Mouse (Mus musculus): ENCODE results near the gene Slc7a6. TPM values are rescaled to one million over a fixed set of nuclear protein-coding genes. Genes with fewer than 3 reads are reported as not detected.
A peak's percentile ranks its signal among the peaks of the same experiment; 100 is the strongest.

The Slc7a6 gene
- polyA plus RNA-seq, 2 experiments: 42.1 to 55.7 TPM

DNA sequence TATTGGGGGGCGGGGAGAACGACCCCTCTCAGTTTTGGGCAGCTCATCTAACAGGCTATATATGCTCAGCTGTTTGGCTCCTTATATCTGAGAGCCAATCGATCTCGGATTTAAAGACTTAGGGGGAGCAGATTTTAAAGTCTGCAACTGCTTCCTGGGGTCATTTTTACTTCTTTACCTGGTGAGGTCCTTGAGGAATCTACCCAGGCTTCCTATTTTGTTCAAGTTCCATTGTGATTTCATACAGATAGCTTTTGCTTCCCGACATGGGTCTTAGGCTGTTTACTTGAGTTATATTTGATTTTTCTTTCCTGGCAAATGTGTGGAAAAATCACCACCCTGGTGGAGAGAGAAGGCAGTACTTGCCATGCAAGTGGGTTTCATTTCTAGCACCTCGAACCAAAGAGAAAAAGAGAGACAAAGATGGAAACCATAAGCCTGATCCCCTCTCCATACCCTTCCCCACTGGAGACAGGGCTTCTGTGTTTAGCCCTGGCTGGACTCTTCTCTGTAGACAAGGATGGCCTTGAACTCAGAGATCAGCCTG lies 1.4 kb downstream of the Slc7a6 start:
- no peaks in the 10 kb centered on the region for H3K27me3 ChIP-seq (ENCODE audit: control insufficient read depth, insufficient read depth, low read length)
- no peak for ATAC-seq (ENCODE audit: low FRiP score, low read depth)
- H3K9me3 ChIP-seq (ENCODE audit: control insufficient read depth, low read length): no peaks in the 10 kb centered on the region
- H3K4me1 ChIP-seq (ENCODE audit: control insufficient read depth, insufficient read depth, low read length): peaks cover 10% of the 10 kb centered on the region
- H3K4me3 ChIP-seq (replicated peaks; ENCODE audit: low read length): peak overlapping the region; percentile 80
- 24% methylated on average over 6 of the region's 6 CpGs for WGBS
- H3K4me2 ChIP-seq (replicated peaks; ENCODE audit: low read depth, low read length, severe bottlenecking): peak overlapping the region; percentile 93
- H3K27ac ChIP-seq (replicated peaks; ENCODE audit: low read depth, low read length): no peak overlapping the region
- no peak for DNase-seq (ENCODE audit: low spot score)
- no peak for TF ChIP-seq POLR2A (IDR thresholded peaks at IDR 0.05; ENCODE audit: borderline replicate concordance, extremely low read depth, insufficient read depth, insufficient read length)
- no peaks in the 10 kb centered on the region for H3K36me3 ChIP-seq (ENCODE audit: control insufficient read depth, insufficient read depth, low read length)
- H3K9ac ChIP-seq (ENCODE audit: low read depth, low read length, severe bottlenecking): peak overlapping the region; percentile 82

DNA sequence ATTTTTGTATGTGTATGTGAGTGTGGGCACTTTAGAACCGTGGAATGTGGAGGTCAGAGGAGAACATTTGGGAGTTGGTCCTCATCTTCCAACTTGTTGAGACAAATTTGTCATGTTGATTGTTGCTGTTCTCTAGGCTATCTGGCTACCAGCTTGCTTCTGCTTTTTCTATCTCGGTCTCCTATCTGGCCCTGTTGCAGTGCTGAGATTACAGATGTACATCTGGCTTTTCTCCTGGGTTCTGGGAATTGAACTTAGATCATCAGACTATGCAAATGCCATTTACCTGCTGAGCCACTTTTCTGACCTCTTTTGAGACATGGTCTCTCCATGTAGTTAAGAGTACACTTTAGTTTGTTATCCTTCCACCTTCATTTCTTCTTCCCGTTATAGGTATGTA lies 4.9 kb downstream of the Slc7a6 start:
- no peak for TF ChIP-seq POLR2A (IDR thresholded peaks at IDR 0.05; ENCODE audit: borderline replicate concordance, extremely low read depth, insufficient read depth, insufficient read length)
- WGBS: 89% methylated on average over 3 of the region's 3 CpGs

DNA sequence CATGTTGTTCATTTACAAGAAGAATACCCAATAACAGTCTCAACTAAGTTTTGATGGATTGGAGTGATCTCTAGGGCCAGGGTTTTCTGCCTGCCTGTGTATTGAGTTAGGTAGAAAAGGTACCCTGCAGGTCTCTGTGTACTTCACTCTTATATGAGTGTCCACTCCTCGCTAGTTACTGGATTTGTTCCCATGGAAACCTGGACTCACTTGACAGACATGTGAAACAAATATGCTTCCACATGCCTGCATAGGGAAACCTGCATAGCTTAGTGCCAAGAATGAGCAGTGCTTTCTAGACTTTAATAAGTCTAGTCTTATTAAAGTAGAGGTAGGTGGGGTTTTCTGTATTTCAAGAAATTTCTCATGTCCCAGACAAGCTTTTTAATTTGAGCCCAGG lies 8.2 kb downstream of the Slc7a6 start:
- WGBS: 18% methylated on average over 1 of the region's 1 CpGs
- no peak overlapping the region for H3K27ac ChIP-seq (replicated peaks; ENCODE audit: low read depth, low read length)
- peak; percentile 61 for DNase-seq (ENCODE audit: low spot score)
- H3K9me3 ChIP-seq (ENCODE audit: control insufficient read depth, low read length): no peaks in the 10 kb centered on the region
- H3K9ac ChIP-seq (ENCODE audit: low read depth, low read length, severe bottlenecking): no peak overlapping the region; the same call in 1 of the 2 replicates
- peaks cover 7% of the 10 kb centered on the region for H3K36me3 ChIP-seq (ENCODE audit: control insufficient read depth, insufficient read depth, low read length)
- no peaks in the 10 kb centered on the region for H3K27me3 ChIP-seq (ENCODE audit: control insufficient read depth, insufficient read depth, low read length)
- ATAC-seq (ENCODE audit: low FRiP score, low read depth): peak; percentile 55; the same call in 1 of the 2 replicates
- H3K4me3 ChIP-seq (replicated peaks; ENCODE audit: low read length): no peak overlapping the region
- H3K4me2 ChIP-seq (replicated peaks; ENCODE audit: low read depth, low read length, severe bottlenecking): no peak overlapping the region
- peaks cover 4% of the 10 kb centered on the region; the same call in 1 of the 2 replicates for H3K4me1 ChIP-seq (ENCODE audit: control insufficient read depth, insufficient read depth, low read length)
- TF ChIP-seq POLR2A (IDR thresholded peaks at IDR 0.05; ENCODE audit: borderline replicate concordance, extremely low read depth, insufficient read depth, insufficient read length): no peak

More for the DNA sequence above, 4.9 kb downstream of the Slc7a6 start:
- Histone ChIP-seq H3K9me3 (ENCODE audit: control insufficient read depth, low read length) (no peaks in the 10 kb centered on the region), H3K9ac (ENCODE audit: low read depth, low read length, severe bottlenecking) (no peak overlapping the region), H3K36me3 (ENCODE audit: control insufficient read depth, insufficient read depth, low read length) (no peaks in the 10 kb centered on the region), H3K27me3 (ENCODE audit: control insufficient read depth, insufficient read depth, low read length) (no peaks in the 10 kb centered on the region), H3K4me2 (replicated peaks; ENCODE audit: low read depth, low read length, severe bottlenecking) (no peak overlapping the region), H3K4me3 (replicated peaks; ENCODE audit: low read length) (no peak overlapping the region), H3K27ac (replicated peaks; ENCODE audit: low read depth, low read length) (no peak overlapping the region), H3K4me1 (ENCODE audit: control insufficient read depth, insufficient read depth, low read length) (peaks cover 15% of the 10 kb centered on the region)
- DNase-seq (ENCODE audit: low spot score): no peak
- ATAC-seq (ENCODE audit: low FRiP score, low read depth): no peak

DNA sequence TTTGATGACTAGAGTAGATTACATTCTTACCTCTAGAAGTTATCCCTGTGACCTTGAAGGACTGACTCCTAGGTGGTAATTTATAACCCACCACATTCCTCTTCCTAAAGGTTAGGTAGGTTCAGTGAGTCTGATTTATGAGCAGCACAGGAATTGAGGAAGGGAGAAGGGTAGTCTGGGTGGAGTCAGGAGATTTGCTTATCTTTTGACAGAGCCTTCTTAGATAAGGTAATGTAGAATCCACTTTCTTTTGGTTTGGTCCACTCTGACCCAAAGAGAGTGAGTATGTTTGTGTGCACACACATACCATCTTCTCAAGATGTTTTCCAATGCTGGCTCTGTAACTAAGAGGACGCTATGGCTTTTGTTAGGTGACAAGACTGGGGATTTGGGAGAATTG lies 8.9 kb downstream of the Slc7a6 start:
- TF ChIP-seq POLR2A (IDR thresholded peaks at IDR 0.05; ENCODE audit: borderline replicate concordance, extremely low read depth, insufficient read depth, insufficient read length): no peak
- no peak for ATAC-seq (ENCODE audit: low FRiP score, low read depth)
- Histone ChIP-seq H3K4me3 (replicated peaks; ENCODE audit: low read length) (no peak overlapping the region), H3K4me2 (replicated peaks; ENCODE audit: low read depth, low read length, severe bottlenecking) (no peak overlapping the region), H3K9me3 (ENCODE audit: control insufficient read depth, low read length) (no peaks in the 10 kb centered on the region), H3K36me3 (ENCODE audit: control insufficient read depth, insufficient read depth, low read length) (peaks cover 7% of the 10 kb centered on the region), H3K27me3 (ENCODE audit: control insufficient read depth, insufficient read depth, low read length) (no peaks in the 10 kb centered on the region), H3K27ac (replicated peaks; ENCODE audit: low read depth, low read length) (no peak overlapping the region), H3K9ac (ENCODE audit: low read depth, low read length, severe bottlenecking) (no peak overlapping the region), H3K4me1 (ENCODE audit: control insufficient read depth, insufficient read depth, low read length) (peaks cover 4% of the 10 kb centered on the region; the same call in 1 of the 2 replicates)
- no peak for DNase-seq (ENCODE audit: low spot score)
- 77% methylated on average over 1 of the region's 1 CpGs for WGBS

DNA sequence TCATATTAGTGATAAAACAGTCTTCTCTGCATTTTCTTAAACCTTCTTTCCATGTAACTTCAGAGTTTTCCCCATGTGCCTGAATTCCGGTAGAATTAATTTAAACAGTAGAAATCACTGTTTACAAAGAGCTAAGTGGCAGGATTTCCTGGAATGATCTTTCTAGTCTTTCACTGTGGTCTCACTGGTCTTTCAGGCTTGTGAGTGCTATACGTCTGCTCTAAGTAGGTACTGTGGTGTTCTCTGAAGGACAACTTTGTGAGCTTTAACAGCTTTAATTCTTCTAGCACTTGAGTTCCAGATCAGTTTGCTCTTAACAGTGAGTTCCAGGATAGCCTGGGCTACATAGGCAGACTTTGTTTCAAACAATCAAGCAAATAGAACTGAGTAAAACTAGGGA lies 9.8 kb downstream of the Slc7a6 start:
- H3K4me2 ChIP-seq (replicated peaks; ENCODE audit: low read depth, low read length, severe bottlenecking): no peak overlapping the region
- H3K4me1 ChIP-seq (ENCODE audit: control insufficient read depth, insufficient read depth, low read length): peaks cover 4% of the 10 kb centered on the region; the same call in 1 of the 2 replicates
- H3K27me3 ChIP-seq (ENCODE audit: control insufficient read depth, insufficient read depth, low read length): no peaks in the 10 kb centered on the region
- peaks cover 7% of the 10 kb centered on the region for H3K36me3 ChIP-seq (ENCODE audit: control insufficient read depth, insufficient read depth, low read length)
- no peak overlapping the region for H3K27ac ChIP-seq (replicated peaks; ENCODE audit: low read depth, low read length)
- no peak overlapping the region for H3K4me3 ChIP-seq (replicated peaks; ENCODE audit: low read length)
- TF ChIP-seq POLR2A (IDR thresholded peaks at IDR 0.05; ENCODE audit: borderline replicate concordance, extremely low read depth, insufficient read depth, insufficient read length): no peak
- DNase-seq (ENCODE audit: low spot score): no peak
- H3K9ac ChIP-seq (ENCODE audit: low read depth, low read length, severe bottlenecking): no peak overlapping the region
- no peaks in the 10 kb centered on the region for H3K9me3 ChIP-seq (ENCODE audit: control insufficient read depth, low read length)
- WGBS: 70% methylated on average over 2 of the region's 2 CpGs
- ATAC-seq (ENCODE audit: low FRiP score, low read depth): no peak
